Mouse (Mus musculus) olfactory bulb, adult 2 months (tissue): Measurements from ENCODE around the gene Med24.

ENCODE experiments used
- CTCF ChIP-seq: fragments of 200-500 bp; IDR thresholded peaks from 2 replicates; pipeline ENCODE4 v1.5.1; 2012; ENCODE audit warnings: low read depth, mild to moderate bottlenecking, low read length, moderate library complexity; ENCODE audit not compliant: insufficient read depth
- POLR2A ChIP-seq: fragments of 200-500 bp; IDR thresholded peaks from 2 replicates; pipeline ENCODE4 v1.6.1; 2012; ENCODE audit warnings: mild to moderate bottlenecking, low read depth, low read length, moderate library complexity; ENCODE audit not compliant: insufficient read depth

DNA sequence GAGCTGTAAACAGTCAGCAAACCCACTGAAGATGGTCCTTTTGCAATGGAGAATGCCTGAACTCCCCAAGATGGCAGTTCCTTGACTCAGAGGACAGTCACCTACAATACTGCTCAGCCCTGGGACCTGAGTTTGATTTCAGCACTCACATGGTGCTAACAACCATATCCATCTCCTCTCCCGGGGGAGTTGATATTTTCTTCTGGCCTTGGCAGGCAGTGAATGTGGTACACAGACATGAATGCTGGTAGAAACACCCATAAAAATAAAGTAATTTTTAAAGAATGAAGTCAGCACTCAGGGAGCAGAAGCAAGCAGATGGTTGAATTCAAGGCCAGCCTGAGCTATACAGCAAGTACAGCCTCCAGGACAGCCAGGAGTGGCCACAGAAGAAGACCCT, 6.9 kb upstream of the Med24 start:
- no peak for TF ChIP-seq CTCF
- TF ChIP-seq POLR2A = no peak
